Mouse (Mus musculus): Measurements from ENCODE around the gene Ptgr2. TPM values are rescaled to one million over a fixed set of nuclear protein-coding genes. Genes with fewer than 3 reads are reported as not detected.

Ptgr2 gene
- polyA plus RNA-seq, 1 experiment from 2014 or later, result 34.5 TPM

Other genes with a start within 250 kb of the Ptgr2 start
- 1.7 and 2.2 TPM in 2 replicates for gene Acot4, start 246.9 kb upstream of the Ptgr2 start, polyA plus RNA-seq (2015; fragmentation: Nextera tagmentation; extraction: Ambion mirVana)
- gene Gm49366, start 246.3 kb upstream of the Ptgr2 start, polyA plus RNA-seq (2015; fragmentation: Nextera tagmentation; extraction: Ambion mirVana), result not detected in 2 replicates
- 0.46 and 1.4 TPM in 2 replicates for gene Acot3, start 233.1 kb upstream of the Ptgr2 start, polyA plus RNA-seq (2015; fragmentation: Nextera tagmentation; extraction: Ambion mirVana)
- not detected in 2 replicates for gene Acot5, start 215.9 kb upstream of the Ptgr2 start, polyA plus RNA-seq (2015; fragmentation: Nextera tagmentation; extraction: Ambion mirVana)
- 1.3 and 1.4 TPM in 2 replicates for gene Acot6, start 184.6 kb upstream of the Ptgr2 start, polyA plus RNA-seq (2015; fragmentation: Nextera tagmentation; extraction: Ambion mirVana)
- 2.8 and 3.4 TPM in 2 replicates for gene Dnal1, start 170.9 kb upstream of the Ptgr2 start, polyA plus RNA-seq (2015; fragmentation: Nextera tagmentation; extraction: Ambion mirVana)
- 0.70 and 0.71 TPM in 2 replicates for gene Pnma1, start 136.7 kb upstream of the Ptgr2 start, polyA plus RNA-seq (2015; fragmentation: Nextera tagmentation; extraction: Ambion mirVana)
- 8.7 and 9.4 TPM in 2 replicates for gene Elmsan1, start 66.4 kb upstream of the Ptgr2 start, polyA plus RNA-seq (2015; fragmentation: Nextera tagmentation; extraction: Ambion mirVana)
- gene Zfp410, start 31.6 kb downstream of the Ptgr2 start, polyA plus RNA-seq (2015; fragmentation: Nextera tagmentation; extraction: Ambion mirVana), result 65.4 and 70.2 TPM in 2 replicates
- gene Coq6, start 76.4 kb downstream of the Ptgr2 start, polyA plus RNA-seq (2015; fragmentation: Nextera tagmentation; extraction: Ambion mirVana), result 43.6 and 47.8 TPM in 2 replicates
- gene Fam161b, start 76.6 kb downstream of the Ptgr2 start, polyA plus RNA-seq (2015; fragmentation: Nextera tagmentation; extraction: Ambion mirVana), result 2.6 and 3.6 TPM in 2 replicates
- 26.0 and 27.0 TPM in 2 replicates for gene Entpd5, start 123.8 kb downstream of the Ptgr2 start, polyA plus RNA-seq (2015; fragmentation: Nextera tagmentation; extraction: Ambion mirVana)
- gene Bbof1, start 123.8 kb downstream of the Ptgr2 start, polyA plus RNA-seq (2015; fragmentation: Nextera tagmentation; extraction: Ambion mirVana), result 0.70 and 0.89 TPM in 2 replicates
- gene Rnf113a2, start 132.0 kb downstream of the Ptgr2 start, polyA plus RNA-seq (2015; fragmentation: Nextera tagmentation; extraction: Ambion mirVana), result 25.8 and 25.9 TPM in 2 replicates
- gene Aldh6a1, start 165.8 kb downstream of the Ptgr2 start, polyA plus RNA-seq (2015; fragmentation: Nextera tagmentation; extraction: Ambion mirVana), result 47.4 and 48.2 TPM in 2 replicates
- 16.3 and 16.9 TPM in 2 replicates for gene Lin52, start 166.2 kb downstream of the Ptgr2 start, polyA plus RNA-seq (2015; fragmentation: Nextera tagmentation; extraction: Ambion mirVana)